Mouse (Mus musculus) liver (tissue): ENCODE data around the gene Otop3.

Experiments
- DNase-seq: peaks from one replicate; pipeline ENCODE4 v3.0.0-alpha.2; 2020; ENCODE audit warnings: mixed read lengths

Gene Otop3

GRCm38 (mm10) chr11:115334531-115334930 is at the start of gene Otop3:
Otop3 (plus strand) TSS chr11:115334731.
- no peak for DNase-seq

GRCm38 (mm10) chr11:115285282-115285681 is 49.2 kb upstream of the Otop3 start:
- DNase-seq = no peak

- no peak for DNase-seq
Observed at GRCm38 (mm10) chr11:115286201-115286993, 48.1 kb upstream of the Otop3 start.

GRCm38 (mm10) chr11:115287386-115287785 is 47.1 kb upstream of the Otop3 start:
- no peak for DNase-seq

GRCm38 (mm10) chr11:115288305-115288704 is 46.2 kb upstream of the Otop3 start:
- DNase-seq = no peak

GRCm38 (mm10) chr11:115289885-115290284 is 44.6 kb upstream of the Otop3 start:
- DNase-seq = no peak

- DNase-seq = no peak
Observed at GRCm38 (mm10) chr11:115290314-115290713, 44.2 kb upstream of the Otop3 start.

GRCm38 (mm10) chr11:115290919-115291318 is 43.6 kb upstream of the Otop3 start:
- DNase-seq = no peak

- DNase-seq = no peak
Observed at GRCm38 (mm10) chr11:115291503-115291902, 43.0 kb upstream of the Otop3 start.

- peak; percentile 46 for DNase-seq
Observed at GRCm38 (mm10) chr11:115292631-115293375, 41.7 kb upstream of the Otop3 start.

GRCm38 (mm10) chr11:115295939-115296338 is 38.6 kb upstream of the Otop3 start:
- no peak for DNase-seq

- DNase-seq = no peak
Observed at GRCm38 (mm10) chr11:115296471-115297210, 37.9 kb upstream of the Otop3 start.

GRCm38 (mm10) chr11:115297214-115297826 is 37.2 kb upstream of the Otop3 start, which contains the start of gene Fads6:
Fads6 (minus strand) TSS chr11:115297663.
- peak; percentile 65 for DNase-seq

GRCm38 (mm10) chr11:115298160-115298559 is 36.4 kb upstream of the Otop3 start:
- no peak for DNase-seq

- DNase-seq = no peak
Observed at GRCm38 (mm10) chr11:115300745-115301144, 33.8 kb upstream of the Otop3 start.

GRCm38 (mm10) chr11:115301351-115301750 is 33.2 kb upstream of the Otop3 start:
- DNase-seq = no peak

- no peak for DNase-seq
Observed at GRCm38 (mm10) chr11:115303167-115303566, 31.4 kb upstream of the Otop3 start.

- no peak for DNase-seq
Observed at GRCm38 (mm10) chr11:115306863-115307262, 27.7 kb upstream of the Otop3 start, which contains the start of gene Otop2. Otop2 (plus strand) TSS chr11:115307163.

- no peak for DNase-seq
Observed at GRCm38 (mm10) chr11:115308781-115309180, 25.8 kb upstream of the Otop3 start.

- DNase-seq = no peak
Observed at GRCm38 (mm10) chr11:115314249-115314648, 20.3 kb upstream of the Otop3 start.

- no peak for DNase-seq
Observed at GRCm38 (mm10) chr11:115317204-115317603, 17.3 kb upstream of the Otop3 start.

GRCm38 (mm10) chr11:115318245-115319027 is 16.1 kb upstream of the Otop3 start:
- no peak for DNase-seq
